ENCODE assay signal across 17 mouse cellular contexts in genomic region chr12:26567435-26567834, GRCm38 (mm10).
DNase-seq lines count a peak whose midpoint lies in the region; ATAC-seq and TF ChIP-seq lines count a peak whose summit lies in the region.
"Had no signal": no experiment of that assay in that cellular context is flagged by ENCODE, and none has a peak within 500 bp of the region (broad histone marks: within the 10 kb centered on the region; RNA-seq: fewer than 3 reads in every experiment).

No protein-coding gene starts in this region.

- peak; percentile 8 for DNase-seq in adrenal gland, adult 8-10 months
- no peak for DNase-seq in adrenal gland, postnatal 10 days
- DNase-seq in liver, postnatal 0 days: no peak
- no peak for DNase-seq in kidney, postnatal 25 days
- DNase-seq: cerebellum, adult 2 months; cerebellum, postnatal 10 days; gastrocnemius, adult 2 months; gastrocnemius, postnatal 25 days; heart, postnatal 10 days had no signal

- no peaks in the 10 kb centered on the region for H3K9me3 ChIP-seq in liver, postnatal 0 days (ENCODE audit: low read length)
- no peaks in the 10 kb centered on the region for H3K9me3 ChIP-seq in liver, embryonic 12.5 days (replicated peaks)
- no peaks in the 10 kb centered on the region for H3K9me3 ChIP-seq in intestine, embryonic 15.5 days
- H3K9me3 ChIP-seq in forebrain, embryonic 15.5 days: no peaks in the 10 kb centered on the region
- H3K9me3 ChIP-seq: embryonic facial prominence, embryonic 10.5 days; forebrain, embryonic 13.5 days; hindbrain, embryonic 13.5 days had no signal

- TF ChIP-seq CTCF in liver, postnatal 0 days (IDR thresholded peaks at IDR 0.05; ENCODE audit: low read depth): no peak

- 79% methylated on average over 4 of the region's 4 CpGs for WGBS in liver, postnatal 0 days (ENCODE audit: insufficient replicate concordance)
- 79% methylated on average over 4 of the region's 4 CpGs for WGBS in liver, embryonic 12.5 days (ENCODE audit: insufficient replicate concordance)
- WGBS in intestine, embryonic 15.5 days: 58% methylated on average over 4 of the region's 4 CpGs
- 94% methylated on average over 4 of the region's 4 CpGs for WGBS in forebrain, embryonic 15.5 days

- peak; percentile 83 for ATAC-seq in liver, postnatal 0 days
- ATAC-seq in liver, embryonic 12.5 days: no peak
- ATAC-seq in intestine, embryonic 15.5 days: peak; percentile 86
- ATAC-seq in forebrain, embryonic 15.5 days (replicated peaks): no peak
- ATAC-seq: forebrain, embryonic 13.5 days; hindbrain, postnatal 0 days had no signal

- no peak overlapping the region for H3K27ac ChIP-seq in liver, postnatal 0 days (ENCODE audit: low read depth)
- no peak overlapping the region for H3K27ac ChIP-seq in liver, embryonic 12.5 days
- no peak overlapping the region for H3K27ac ChIP-seq in intestine, embryonic 15.5 days
- no peak overlapping the region for H3K27ac ChIP-seq in forebrain, embryonic 15.5 days (replicated peaks)
- H3K27ac ChIP-seq: embryonic facial prominence, embryonic 10.5 days; forebrain, embryonic 13.5 days; gastrocnemius, adult 2 months; hindbrain, embryonic 13.5 days; hindbrain, postnatal 0 days had no signal

- H3K4me1 ChIP-seq in liver, postnatal 0 days (ENCODE audit: insufficient read depth): no peaks in the 10 kb centered on the region
- H3K4me1 ChIP-seq in liver, embryonic 12.5 days: no peaks in the 10 kb centered on the region
- no peaks in the 10 kb centered on the region for H3K4me1 ChIP-seq in intestine, embryonic 15.5 days (replicated peaks)
- H3K4me1 ChIP-seq in forebrain, embryonic 15.5 days: no peaks in the 10 kb centered on the region
- H3K4me1 ChIP-seq: forebrain, embryonic 13.5 days; hindbrain, embryonic 13.5 days had no signal

- H3K4me3 ChIP-seq in liver, postnatal 0 days (ENCODE audit: low read depth, low read length): no peak overlapping the region
- H3K4me3 ChIP-seq in liver, embryonic 12.5 days: no peak overlapping the region
- H3K4me3 ChIP-seq in intestine, embryonic 15.5 days (replicated peaks): no peak overlapping the region
- H3K4me3 ChIP-seq in forebrain, embryonic 15.5 days: no peak overlapping the region
- H3K4me3 ChIP-seq: embryonic facial prominence, embryonic 10.5 days; forebrain, embryonic 13.5 days; gastrocnemius, adult 2 months; hindbrain, embryonic 13.5 days had no signal

- H3K27me3 ChIP-seq in liver, postnatal 0 days (ENCODE audit: insufficient read depth, low read length): no peaks in the 10 kb centered on the region
- H3K27me3 ChIP-seq in liver, embryonic 12.5 days (replicated peaks): no peaks in the 10 kb centered on the region
- H3K27me3 ChIP-seq in intestine, embryonic 15.5 days (replicated peaks): no peaks in the 10 kb centered on the region
- no peaks in the 10 kb centered on the region for H3K27me3 ChIP-seq in forebrain, embryonic 15.5 days
- H3K27me3 ChIP-seq: CH12.LX; forebrain, embryonic 13.5 days; hindbrain, embryonic 13.5 days had no signal

- H3K9ac ChIP-seq in liver, postnatal 0 days (replicated peaks): no peak overlapping the region
- H3K9ac ChIP-seq in liver, embryonic 12.5 days: no peak overlapping the region
- no peak overlapping the region for H3K9ac ChIP-seq in intestine, embryonic 15.5 days
- H3K9ac ChIP-seq in forebrain, embryonic 15.5 days (replicated peaks): no peak overlapping the region
- H3K9ac ChIP-seq: forebrain, embryonic 13.5 days; hindbrain, embryonic 13.5 days had no signal

- H3K36me3 ChIP-seq in liver, postnatal 0 days (replicated peaks; ENCODE audit: insufficient read depth, low read length): no peaks in the 10 kb centered on the region
- H3K36me3 ChIP-seq in liver, embryonic 12.5 days: no peaks in the 10 kb centered on the region
- H3K36me3 ChIP-seq in intestine, embryonic 15.5 days: no peaks in the 10 kb centered on the region
- no peaks in the 10 kb centered on the region for H3K36me3 ChIP-seq in forebrain, embryonic 15.5 days
- H3K36me3 ChIP-seq: embryonic facial prominence, embryonic 10.5 days; hindbrain, embryonic 13.5 days had no signal

- no peak overlapping the region for H3K4me2 ChIP-seq in liver, postnatal 0 days (ENCODE audit: low read depth, low read length)
- no peak overlapping the region for H3K4me2 ChIP-seq in liver, embryonic 12.5 days
- no peak overlapping the region for H3K4me2 ChIP-seq in intestine, embryonic 15.5 days (replicated peaks)
- no peak overlapping the region for H3K4me2 ChIP-seq in forebrain, embryonic 15.5 days (replicated peaks)
- H3K4me2 ChIP-seq: forebrain, embryonic 13.5 days; hindbrain, embryonic 13.5 days had no signal

- no peak for TF ChIP-seq EP300 in liver, postnatal 0 days (IDR thresholded peaks at IDR 0.05; ENCODE audit: low read depth)

Comparison
In these comparisons a context has a peak if more than half of its experiments do, and no peak if none do; other contexts are left out.
1. ATAC-seq: peak in liver, postnatal 0 days (single experiment) and intestine, embryonic 15.5 days (single experiment); none in liver, embryonic 12.5 days (single experiment) and forebrain, embryonic 15.5 days (single experiment).